Mouse (Mus musculus): ENCODE measurements around the gene Oas1h. TPM values are rescaled to one million over a fixed set of nuclear protein-coding genes. Genes with fewer than 3 reads are reported as not detected.
A peak's percentile ranks its signal among the peaks of the same experiment; 100 is the strongest.

Gene Oas1h
- not detected for polyA plus RNA-seq (2012; fragmentation: generic; extraction: Trizol)

DNA sequence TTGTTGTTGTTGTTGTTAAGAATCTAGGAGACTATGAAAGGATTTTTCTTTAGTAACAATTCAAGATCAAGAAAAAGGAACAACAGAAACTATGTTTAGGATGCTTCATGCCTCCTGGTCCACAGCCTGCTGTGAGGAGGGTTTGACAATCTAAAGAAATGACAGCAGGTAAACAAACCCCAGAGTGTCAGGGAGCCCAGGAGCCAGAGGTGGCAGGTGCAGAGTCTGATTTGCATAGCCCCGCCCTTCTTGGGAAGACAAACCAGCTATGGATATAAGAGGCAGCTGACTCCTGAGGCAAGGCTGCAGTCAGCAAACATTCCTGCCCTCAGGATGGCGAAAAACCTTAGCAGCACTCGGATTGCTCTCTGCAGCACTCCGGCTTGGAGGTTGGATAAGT, at the start of gene Oas1h:
Gene Oas1h (plus strand): TSS at position 301 of the 400 bp plus-strand sequence.
- no peak for TF ChIP-seq SRF (IDR thresholded peaks at IDR 0.05; ENCODE audit: control insufficient read depth, insufficient read length, low read depth)
- no peak for TF ChIP-seq CEBPB (IDR thresholded peaks at IDR 0.05; ENCODE audit: insufficient read depth, poor library complexity, severe bottlenecking)
- no peak for TF ChIP-seq POLR2A (IDR thresholded peaks at IDR 0.05; ENCODE audit: insufficient read length, low read depth)
- no peak for TF ChIP-seq USF1 (IDR thresholded peaks at IDR 0.05; ENCODE audit: low read depth)
- TF ChIP-seq E2F4 (IDR thresholded peaks at IDR 0.05; ENCODE audit: insufficient read depth) = no peak
- no peak for TF ChIP-seq TCF3 (IDR thresholded peaks at IDR 0.05; ENCODE audit: insufficient read length, low read depth)
- TF ChIP-seq TCF12 (IDR thresholded peaks at IDR 0.05; ENCODE audit: insufficient read depth, poor library complexity, severe bottlenecking) = no peak
- Histone ChIP-seq H3K4me2 (ENCODE audit: low read depth) (no peak within 1 kb of the TSS), H3K27me3 (ENCODE audit: control insufficient read depth, insufficient read depth, insufficient read length) (no peaks in the 10 kb centered on the region), H3K36me3 (ENCODE audit: control insufficient read depth, insufficient read depth) (no peaks in the 10 kb centered on the region), H3K79me2 (ENCODE audit: control insufficient read depth, insufficient read depth) (no peaks in the 10 kb centered on the region), H3ac (ENCODE audit: control insufficient read depth, insufficient read length) (no peak within 1 kb of the TSS), H3K4me3 (no peak within 1 kb of the TSS)

DNA sequence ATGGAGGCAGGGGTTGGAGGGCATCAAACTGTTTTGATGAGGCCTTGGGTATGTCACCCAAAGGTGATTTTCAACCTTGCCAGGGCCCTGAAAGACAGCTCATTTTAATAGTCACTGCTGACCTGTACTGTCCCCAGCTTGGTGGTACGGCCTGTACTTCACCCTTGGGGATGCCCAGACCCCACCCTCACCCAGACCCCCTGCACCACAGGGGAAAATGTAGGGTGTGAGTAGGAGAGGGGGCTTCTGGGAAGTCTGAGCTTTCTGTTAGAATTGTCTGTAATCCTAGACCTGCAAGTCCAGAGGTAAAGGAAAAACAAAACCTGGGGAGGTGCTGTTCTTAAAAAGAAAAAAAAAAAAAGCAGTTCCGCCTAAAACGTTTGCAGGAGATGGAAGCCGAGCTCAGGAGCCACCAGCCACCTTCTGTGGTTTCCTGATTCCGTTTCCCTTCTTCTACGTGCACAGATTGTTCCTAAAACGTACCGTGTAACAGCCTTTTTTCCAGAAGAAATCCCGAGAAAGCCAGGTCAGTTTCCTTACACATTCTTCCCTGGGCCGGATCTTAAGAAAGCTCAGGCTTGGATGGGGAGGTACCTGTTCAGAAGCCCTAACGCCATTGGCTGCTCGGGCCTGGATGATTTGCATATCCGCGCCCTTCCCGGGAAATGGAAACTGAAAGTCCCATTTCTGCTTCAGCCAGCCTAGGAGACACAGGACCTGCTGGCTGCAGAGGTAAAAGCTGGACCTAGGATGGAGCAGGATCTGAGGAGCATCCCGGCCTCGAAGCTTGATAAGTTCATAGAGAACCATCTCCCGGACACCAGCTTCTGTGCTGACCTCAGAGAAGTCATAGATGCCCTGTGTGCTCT, 49.0 kb upstream of the Oas1h start, which contains the start of gene Oas1c:
Gene Oas1c (minus strand): TSS at position 564 of the 869 bp plus-strand sequence.
- Histone ChIP-seq H3K27me3 (ENCODE audit: control insufficient read depth, insufficient read depth, insufficient read length) (no peaks in the 10 kb centered on the region), H3ac (ENCODE audit: control insufficient read depth, insufficient read length) (no peak within 1 kb of the TSS), H3K79me2 (ENCODE audit: control insufficient read depth, insufficient read depth) (no peaks in the 10 kb centered on the region), H3K36me3 (ENCODE audit: control insufficient read depth, insufficient read depth) (no peaks in the 10 kb centered on the region), H3K4me3 (peak within 1 kb of the TSS; percentile 19), H3K4me2 (ENCODE audit: low read depth) (peak within 1 kb of the TSS; percentile 84)
- no peak for TF ChIP-seq TCF12 (IDR thresholded peaks at IDR 0.05; ENCODE audit: insufficient read depth, poor library complexity, severe bottlenecking)
- no peak for TF ChIP-seq MYOG (IDR thresholded peaks at IDR 0.05; ENCODE audit: control insufficient read depth in 1 of 3, insufficient read depth in 1 of 3, insufficient read length in 2 of 3, low read depth in 2 of 3)
- no peak for TF ChIP-seq MYOD1 (IDR thresholded peaks at IDR 0.05; ENCODE audit: control insufficient read depth in 1 of 3, insufficient read length in 2 of 3, low read depth in 2 of 3)
- no peak for TF ChIP-seq TCF3 (IDR thresholded peaks at IDR 0.05; ENCODE audit: insufficient read length, low read depth)
- no peak for TF ChIP-seq POLR2AphosphoS2 (IDR thresholded peaks at IDR 0.05; ENCODE audit: insufficient read length, low read depth)
- no peak for TF ChIP-seq REST (IDR thresholded peaks at IDR 0.05; ENCODE audit: insufficient read depth, insufficient read length)
- TF ChIP-seq SRF (IDR thresholded peaks at IDR 0.05; ENCODE audit: control insufficient read depth, insufficient read length, low read depth) = no peak
- TF ChIP-seq CEBPB (IDR thresholded peaks at IDR 0.05; ENCODE audit: insufficient read depth, poor library complexity, severe bottlenecking) = no peak
- TF ChIP-seq MAX (IDR thresholded peaks at IDR 0.05; ENCODE audit: low read depth) = no peak

DNA sequence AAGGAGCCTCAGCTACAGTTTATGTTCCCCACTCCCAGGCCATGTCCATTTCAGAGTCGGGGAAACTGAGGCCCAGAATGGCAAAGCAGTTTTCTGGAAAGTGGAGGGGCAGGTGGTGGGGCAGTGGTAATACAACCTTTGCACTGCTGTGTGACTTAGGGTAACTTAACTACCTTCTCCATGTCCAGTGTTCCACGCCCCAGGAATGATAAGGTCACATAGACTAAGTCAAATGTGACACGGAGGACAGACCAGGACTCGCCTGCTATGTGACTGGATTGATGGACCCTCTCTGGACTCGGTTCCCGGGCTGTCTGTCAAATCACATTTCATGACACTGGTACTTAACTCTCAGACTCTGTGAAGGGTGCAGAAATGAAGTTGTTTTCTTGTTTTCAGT, 48.2 kb upstream of the Oas1h start:
- no peaks in the 10 kb centered on the region for H3K36me3 ChIP-seq (ENCODE audit: control insufficient read depth, insufficient read depth)
- H3K79me2 ChIP-seq (ENCODE audit: control insufficient read depth, insufficient read depth) = no peaks in the 10 kb centered on the region
- no peak overlapping the region for H3ac ChIP-seq (ENCODE audit: control insufficient read depth, insufficient read length)
- H3K27me3 ChIP-seq (ENCODE audit: control insufficient read depth, insufficient read depth, insufficient read length) = no peaks in the 10 kb centered on the region
- TF ChIP-seq TCF3 (IDR thresholded peaks at IDR 0.05; ENCODE audit: insufficient read length, low read depth) = no peak
- no peak for TF ChIP-seq CEBPB (IDR thresholded peaks at IDR 0.05; ENCODE audit: insufficient read depth, poor library complexity, severe bottlenecking)
- no peak for TF ChIP-seq MYOG (IDR thresholded peaks at IDR 0.05; ENCODE audit: control insufficient read depth in 1 of 3, insufficient read depth in 1 of 3, insufficient read length in 2 of 3, low read depth in 2 of 3)
- TF ChIP-seq E2F4 (IDR thresholded peaks at IDR 0.05; ENCODE audit: insufficient read depth) = no peak
- TF ChIP-seq MAX (IDR thresholded peaks at IDR 0.05; ENCODE audit: low read depth) = no peak
- no peak for TF ChIP-seq MYOD1 (IDR thresholded peaks at IDR 0.05; ENCODE audit: control insufficient read depth in 1 of 3, insufficient read length in 2 of 3, low read depth in 2 of 3)
- no peak for TF ChIP-seq TCF12 (IDR thresholded peaks at IDR 0.05; ENCODE audit: insufficient read depth, poor library complexity, severe bottlenecking)
- no peak for TF ChIP-seq USF1 (IDR thresholded peaks at IDR 0.05; ENCODE audit: low read depth)
- peak overlapping the region; percentile 19 for H3K4me3 ChIP-seq
- H3K4me2 ChIP-seq (ENCODE audit: low read depth) = peak overlapping the region; percentile 84

DNA sequence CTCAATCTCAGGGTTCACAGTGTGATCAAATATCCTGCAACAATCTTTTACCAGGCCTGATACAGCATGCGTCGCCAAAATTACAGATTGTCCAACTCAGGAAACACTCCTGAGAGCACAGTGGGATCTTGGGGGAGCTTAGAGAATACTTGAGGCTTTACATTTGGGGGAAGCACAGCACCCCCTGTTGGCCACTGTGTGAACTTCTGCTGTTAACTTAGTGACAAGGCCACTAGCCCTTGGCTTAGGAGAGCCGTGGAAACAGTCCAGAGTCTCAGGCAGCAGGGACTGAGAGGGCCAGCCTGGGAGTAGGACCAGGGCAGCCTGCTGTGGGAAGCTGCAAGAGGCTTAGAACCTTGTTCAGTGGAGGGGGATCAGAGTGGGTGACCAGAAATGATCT, 45.3 kb upstream of the Oas1h start:
- Histone ChIP-seq H3K4me2 (ENCODE audit: low read depth) (no peak overlapping the region), H3ac (ENCODE audit: control insufficient read depth, insufficient read length) (no peak overlapping the region), H3K79me2 (ENCODE audit: control insufficient read depth, insufficient read depth) (no peaks in the 10 kb centered on the region), H3K36me3 (ENCODE audit: control insufficient read depth, insufficient read depth) (no peaks in the 10 kb centered on the region), H3K27me3 (ENCODE audit: control insufficient read depth, insufficient read depth, insufficient read length) (no peaks in the 10 kb centered on the region), H3K4me3 (no peak overlapping the region)
- TF ChIP-seq POLR2AphosphoS2 (IDR thresholded peaks at IDR 0.05; ENCODE audit: insufficient read length, low read depth) (no peak), MYOG (IDR thresholded peaks at IDR 0.05; ENCODE audit: control insufficient read depth in 1 of 3, insufficient read depth in 1 of 3, insufficient read length in 2 of 3, low read depth in 2 of 3) (no peak), TCF12 (IDR thresholded peaks at IDR 0.05; ENCODE audit: insufficient read depth, poor library complexity, severe bottlenecking) (no peak), TCF3 (IDR thresholded peaks at IDR 0.05; ENCODE audit: insufficient read length, low read depth) (no peak), REST (IDR thresholded peaks at IDR 0.05; ENCODE audit: insufficient read depth, insufficient read length) (no peak), POLR2A (IDR thresholded peaks at IDR 0.05; ENCODE audit: insufficient read length, low read depth) (no peak), USF1 (IDR thresholded peaks at IDR 0.05; ENCODE audit: low read depth) (no peak), CEBPB (IDR thresholded peaks at IDR 0.05; ENCODE audit: insufficient read depth, poor library complexity, severe bottlenecking) (no peak), MAX (IDR thresholded peaks at IDR 0.05; ENCODE audit: low read depth) (no peak), MYOD1 (IDR thresholded peaks at IDR 0.05; ENCODE audit: control insufficient read depth in 1 of 3, insufficient read length in 2 of 3, low read depth in 2 of 3) (no peak), E2F4 (IDR thresholded peaks at IDR 0.05; ENCODE audit: insufficient read depth) (no peak), SRF (IDR thresholded peaks at IDR 0.05; ENCODE audit: control insufficient read depth, insufficient read length, low read depth) (no peak)
